Mouse (Mus musculus): Measurements from ENCODE around the gene Gm973.

DNA sequence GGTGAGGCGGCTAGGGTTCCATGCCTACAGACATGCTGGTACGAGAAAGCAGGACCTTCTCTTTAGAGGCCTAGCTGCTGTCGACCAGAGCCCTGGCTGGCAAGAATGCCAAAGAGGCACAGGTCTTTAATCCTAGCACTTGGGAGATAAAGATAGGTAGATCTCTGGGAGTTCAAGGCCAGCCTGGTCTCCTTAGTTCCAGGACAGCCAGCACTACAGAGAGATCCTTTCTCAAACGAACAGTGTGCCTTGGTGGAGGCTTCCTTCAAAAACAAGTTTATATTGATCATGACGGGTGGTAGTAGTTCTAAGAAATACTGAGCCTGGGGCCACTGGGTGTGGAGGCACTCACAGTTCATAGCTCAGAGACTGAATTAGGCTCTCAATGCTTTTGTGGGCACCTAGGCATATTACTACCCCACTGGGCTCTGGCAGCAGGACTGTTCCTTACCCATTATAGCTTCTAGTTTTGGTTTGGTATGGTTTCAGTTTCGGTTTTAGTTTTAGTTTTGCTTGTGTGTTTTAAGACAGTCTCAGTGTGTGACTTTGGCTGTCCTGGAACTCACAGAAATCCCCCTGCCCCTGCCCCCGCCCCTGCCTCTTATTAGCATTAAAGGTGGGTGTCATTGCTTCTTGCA is 92.2 kb downstream of the Gm973 start:
- TF ChIP-seq CTCF (IDR thresholded peaks at IDR 0.05; ENCODE audit: borderline replicate concordance, extremely low read depth, insufficient read depth, insufficient read length) (no peak), POLR2A (IDR thresholded peaks at IDR 0.05; ENCODE audit: borderline replicate concordance, extremely low read depth, insufficient read depth, insufficient read length, poor library complexity, severe bottlenecking) (no peak)

Measured in brain, embryonic 14.5 days (tissue).